In genomic region chr6:107657805-107658204, GRCm38 (mm10) we compare ENCODE assay signal across 29 mouse cellular contexts.
DNase-seq lines count a peak whose midpoint lies in the region; ATAC-seq and TF ChIP-seq lines count a peak whose summit lies in the region.
"Had no signal": no experiment of that assay in that cellular context is flagged by ENCODE, and none has a peak within 500 bp of the region (broad histone marks: within the 10 kb centered on the region; RNA-seq: fewer than 3 reads in every experiment).

No protein-coding gene starts in this region.

- H3K36me3 ChIP-seq in forebrain, postnatal 0 days (ENCODE audit: insufficient read depth) = no peaks in the 10 kb centered on the region
- H3K36me3 ChIP-seq: embryonic facial prominence, embryonic 10.5 days; embryonic facial prominence, embryonic 13.5 days; forebrain, embryonic 12.5 days; forebrain, embryonic 15.5 days; heart, embryonic 10.5 days; heart, embryonic 13.5 days had no signal

- no peaks in the 10 kb centered on the region for H3K27me3 ChIP-seq in forebrain, postnatal 0 days (ENCODE audit: insufficient read depth, low read length)
- H3K27me3 ChIP-seq: embryonic facial prominence, embryonic 13.5 days; forebrain, embryonic 12.5 days; forebrain, embryonic 15.5 days; heart, embryonic 13.5 days had no signal

- ATAC-seq in forebrain, postnatal 0 days = no peak
- ATAC-seq: CD4-positive, CD25-positive, alpha-beta regulatory T cell, adult 4 months; forebrain, embryonic 15.5 days; hindbrain, postnatal 0 days; inflammation-experienced regulatory T-cells, adult 6 months had no signal

- DNase-seq in frontal cortex, postnatal 36 days (ENCODE audit: low spot score in 2 of 2) = peak; percentile 7 to 14
- no peak for DNase-seq in frontal cortex, postnatal 10 days (ENCODE audit: low spot score in 2 of 2)
- peak; percentile 14 to 21 for DNase-seq in right cerebral cortex, adult 2 months (ENCODE audit: low spot score in 2 of 2)
- no peak for DNase-seq in right cerebral cortex, postnatal 4 days
- DNase-seq in telencephalon, adult 2 months (ENCODE audit: low read depth, low spot score) = peak; percentile 46
- DNase-seq in forebrain, postnatal 0 days = no peak
- DNase-seq: adrenal gland, adult 2 months; adrenal gland, postnatal 14 days; cerebellum, adult 11-12 months; cerebellum, adult 8-10 months; cerebellum, postnatal 10 days; cerebellum, postnatal 36 days; embryo, embryonic 11 days; gastrocnemius, postnatal 10 days; gastrocnemius, postnatal 36 days; heart, adult 2 months; heart, postnatal 14 days; heart, postnatal 4 days had no signal

- H3K9me3 ChIP-seq in forebrain, postnatal 0 days (ENCODE audit: low read length) = no peaks in the 10 kb centered on the region
- H3K9me3 ChIP-seq: embryonic facial prominence, embryonic 10.5 days; embryonic facial prominence, embryonic 13.5 days; forebrain, embryonic 12.5 days; forebrain, embryonic 15.5 days; heart, embryonic 10.5 days; heart, embryonic 13.5 days had no signal

- H3K4me2 ChIP-seq in forebrain, postnatal 0 days (ENCODE audit: low read depth) = no peak overlapping the region
- H3K4me2 ChIP-seq: embryonic facial prominence, embryonic 13.5 days; forebrain, embryonic 12.5 days; forebrain, embryonic 15.5 days; heart, embryonic 13.5 days; hindbrain, embryonic 14.5 days had no signal

- no peak overlapping the region for H3K4me3 ChIP-seq in forebrain, postnatal 0 days (ENCODE audit: low read depth, low read length)
- H3K4me3 ChIP-seq: embryonic facial prominence, embryonic 10.5 days; embryonic facial prominence, embryonic 13.5 days; erythroblast, embryonic 14.5 days; forebrain, embryonic 12.5 days; forebrain, embryonic 15.5 days; heart, adult 2 months; heart, embryonic 10.5 days; heart, embryonic 13.5 days had no signal

- no peak overlapping the region for H3K9ac ChIP-seq in forebrain, postnatal 0 days
- H3K9ac ChIP-seq: embryonic facial prominence, embryonic 13.5 days; forebrain, embryonic 12.5 days; forebrain, embryonic 15.5 days; heart, embryonic 13.5 days; hindbrain, embryonic 14.5 days had no signal

- no peaks in the 10 kb centered on the region for H3K4me1 ChIP-seq in forebrain, postnatal 0 days (ENCODE audit: insufficient read depth)
- H3K4me1 ChIP-seq: embryonic facial prominence, embryonic 13.5 days; heart, embryonic 10.5 days; heart, embryonic 13.5 days had no signal

- TF ChIP-seq CTCF in forebrain, postnatal 0 days (IDR thresholded peaks at IDR 0.05; ENCODE audit: low read depth) = no peak

- H3K27ac ChIP-seq in forebrain, postnatal 0 days (ENCODE audit: low read depth, low read length) = no peak overlapping the region
- H3K27ac ChIP-seq: embryonic facial prominence, embryonic 10.5 days; embryonic facial prominence, embryonic 13.5 days; forebrain, embryonic 12.5 days; forebrain, embryonic 15.5 days; heart, adult 2 months; heart, embryonic 10.5 days; heart, embryonic 13.5 days; hindbrain, embryonic 14.5 days; hindbrain, postnatal 0 days had no signal

- 90% methylated on average over 2 of the region's 2 CpGs for WGBS in forebrain, postnatal 0 days

Comparison
In these comparisons a context has a peak if more than half of its experiments do, and no peak if none do; other contexts are left out.
1. DNase-seq: peak in frontal cortex, postnatal 36 days (2 of 2), right cerebral cortex, adult 2 months (2 of 2) and telencephalon, adult 2 months (single experiment); none in frontal cortex, postnatal 10 days (0 of 2), right cerebral cortex, postnatal 4 days (single experiment) and forebrain, postnatal 0 days (single experiment).